Mouse (Mus musculus): Measurements from ENCODE around the gene Arhgap1. TPM values are rescaled to one million over a fixed set of nuclear protein-coding genes. Genes with fewer than 3 reads are reported as not detected.

Gene Arhgap1
- polyA plus RNA-seq, 1 experiment from 2014 or later: 76.3 TPM

Other genes with a start within 250 kb of the Arhgap1 start
- gene 1110051M20Rik, start 205.2 kb upstream of the Arhgap1 start, polyA plus RNA-seq (2016; fragmentation: Nextera tagmentation; extraction: Ambion mirVana): 70.2 and 81.5 TPM in 2 replicates
- gene Lrp4, start 192.3 kb upstream of the Arhgap1 start, polyA plus RNA-seq (2016; fragmentation: Nextera tagmentation; extraction: Ambion mirVana): 6.2 and 7.2 TPM in 2 replicates
- 124 and 131 TPM in 2 replicates for gene Ckap5, start 123.1 kb upstream of the Arhgap1 start, polyA plus RNA-seq (2016; fragmentation: Nextera tagmentation; extraction: Ambion mirVana)
- gene F2, start 13.4 kb upstream of the Arhgap1 start, polyA plus RNA-seq (2016; fragmentation: Nextera tagmentation; extraction: Ambion mirVana): 0.40 and 0.42 TPM in 2 replicates
- gene Zfp408, start 69 bp upstream of the Arhgap1 start, polyA plus RNA-seq (2016; fragmentation: Nextera tagmentation; extraction: Ambion mirVana): 12.6 and 12.8 TPM in 2 replicates
- 28.1 and 28.7 TPM in 2 replicates for gene Atg13, start 60.7 kb downstream of the Arhgap1 start, polyA plus RNA-seq (2016; fragmentation: Nextera tagmentation; extraction: Ambion mirVana)
- 24.0 and 25.2 TPM in 2 replicates for gene Harbi1, start 61.0 kb downstream of the Arhgap1 start, polyA plus RNA-seq (2016; fragmentation: Nextera tagmentation; extraction: Ambion mirVana)
- 22.3 and 24.1 TPM in 2 replicates for gene Ambra1, start 80.3 kb downstream of the Arhgap1 start, polyA plus RNA-seq (2016; fragmentation: Nextera tagmentation; extraction: Ambion mirVana)

Measured in limb, embryonic 12.5 days (tissue).